Mouse (Mus musculus): ENCODE measurements at regions not wholly inside any gene's neighbourhood (a gene's known extent, or its start where the extent isn't known, plus 50 kb on each side); places are given as distances from the start of the nearest gene placed in this dataset.

- no peak for DNase-seq (ENCODE audit: low spot score)
Observed at GRCm38 (mm10) chr12:30647511-30647910, 63.3 kb downstream of the Tmem18 start.

DNA sequence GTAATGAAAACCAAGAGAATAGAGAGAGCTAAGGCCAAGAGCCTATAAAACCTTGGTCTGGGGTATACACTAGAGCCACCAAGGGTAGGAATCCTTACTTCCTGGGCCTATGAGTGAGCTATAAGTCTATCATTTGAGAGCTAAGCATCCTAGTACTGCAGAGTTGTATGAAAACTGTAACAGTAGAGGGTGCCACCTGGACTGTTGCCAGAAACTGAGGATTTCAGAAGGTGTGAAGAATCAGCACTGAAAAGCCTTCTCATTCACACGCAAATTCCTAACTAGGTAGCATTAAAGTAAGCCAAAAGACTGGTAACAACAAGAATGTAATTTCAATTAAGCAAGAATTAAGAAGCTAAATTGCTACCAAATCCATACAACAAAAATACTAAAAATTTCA, 67.3 kb downstream of the Tmem18 start:
- DNase-seq (ENCODE audit: low spot score) = no peak

DNA sequence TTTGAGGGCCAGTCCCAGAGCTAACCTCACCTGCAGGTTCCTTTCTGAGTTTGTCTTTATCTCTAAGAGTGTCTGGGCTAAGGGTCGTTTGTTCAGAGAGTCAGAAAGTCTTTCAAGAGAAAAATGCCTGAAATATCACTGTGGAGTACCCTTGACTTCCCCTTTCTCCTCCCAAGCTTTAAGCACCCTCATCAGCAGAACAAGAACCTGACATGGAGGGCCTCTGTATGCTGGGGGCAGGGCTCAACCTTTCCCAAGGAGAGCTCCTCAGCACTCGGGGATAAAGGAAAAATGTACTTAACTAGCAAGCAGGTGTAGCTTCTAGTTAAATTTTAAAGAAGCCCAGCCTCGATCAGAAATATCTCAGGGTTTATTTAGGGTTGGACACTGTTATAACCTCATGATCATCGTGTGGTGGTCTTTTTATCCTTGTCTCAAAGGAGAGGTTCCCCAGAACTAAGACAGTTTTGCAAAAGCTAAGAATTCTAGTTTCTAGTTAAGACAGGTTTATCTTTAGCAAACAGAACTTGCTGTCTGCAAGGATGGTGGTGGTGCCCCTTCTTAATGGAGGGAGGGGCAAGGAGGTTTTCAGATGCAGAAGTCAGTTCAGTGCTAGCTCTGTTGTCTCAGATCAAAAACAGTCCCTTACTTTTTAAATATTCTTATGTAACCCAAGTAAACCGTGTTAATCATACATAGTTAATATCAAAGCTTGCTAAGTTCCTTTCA, 70.3 kb downstream of the Tmem18 start:
- no peak for DNase-seq (ENCODE audit: low spot score)

- no peak for DNase-seq (ENCODE audit: low spot score)
Observed at GRCm38 (mm10) chr12:30655076-30655421, 70.8 kb downstream of the Tmem18 start.

DNA sequence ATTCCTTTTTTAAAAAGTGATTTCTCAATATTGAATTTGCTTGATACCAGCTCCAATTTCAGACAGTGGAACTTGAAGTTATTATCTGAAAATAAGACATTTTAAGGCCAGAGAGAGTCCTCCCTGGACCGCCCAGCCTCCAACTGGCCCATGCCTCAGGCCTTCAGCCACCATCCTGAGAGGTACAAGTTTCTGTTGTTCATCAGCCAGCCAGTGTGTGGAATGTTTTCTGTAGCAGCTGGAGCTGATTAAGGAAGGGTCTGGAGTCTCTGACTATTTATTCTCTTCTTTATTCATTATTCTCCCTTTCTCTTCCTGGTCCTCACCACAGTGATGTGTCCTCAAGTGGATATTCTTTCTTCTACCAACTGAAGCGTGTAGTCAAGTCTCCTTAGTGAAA, 94.6 kb downstream of the Tmem18 start:
- DNase-seq (ENCODE audit: low spot score) = no peak

DNA sequence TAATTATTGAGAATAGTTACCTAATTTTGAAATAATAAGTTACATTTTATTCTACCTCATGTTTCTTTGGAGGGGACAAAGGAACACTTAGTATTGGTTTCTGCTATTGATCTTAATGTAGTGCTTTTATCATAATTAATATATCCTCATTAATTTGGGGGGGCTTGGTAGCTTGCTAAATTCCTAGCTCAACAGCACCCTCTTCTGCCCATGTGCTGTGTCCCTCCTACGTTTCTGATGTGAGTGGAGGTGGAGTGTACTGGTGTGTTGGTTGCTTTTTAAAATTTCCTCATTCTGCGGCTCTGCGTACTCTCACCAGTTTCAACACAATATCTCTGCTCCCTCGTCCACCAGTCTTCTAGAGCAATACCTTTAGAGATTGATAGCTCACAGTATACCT, 105.8 kb downstream of the Tmem18 start:
- no peak for DNase-seq (ENCODE audit: low spot score)

DNA sequence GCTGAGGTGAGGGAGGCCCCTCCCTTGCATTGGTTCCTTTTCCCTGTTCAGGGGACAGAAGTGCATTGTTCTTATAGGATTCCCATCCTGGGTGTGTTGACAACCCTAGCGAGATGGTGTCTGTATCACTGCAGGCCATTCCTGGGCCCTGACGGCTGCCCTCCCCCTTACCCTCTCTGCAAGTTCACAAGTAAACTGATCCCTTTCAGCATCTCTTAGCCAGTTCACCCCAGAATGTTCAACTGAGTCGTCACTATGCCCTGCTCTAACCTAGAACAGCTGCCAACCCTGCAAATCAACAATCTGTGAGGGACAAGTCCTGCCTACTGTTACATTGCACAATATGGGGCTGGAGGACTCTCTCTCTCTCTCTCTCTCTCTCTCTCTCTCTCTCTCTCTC, 109.3 kb downstream of the Tmem18 start:
- DNase-seq (ENCODE audit: low spot score) = no peak

DNA sequence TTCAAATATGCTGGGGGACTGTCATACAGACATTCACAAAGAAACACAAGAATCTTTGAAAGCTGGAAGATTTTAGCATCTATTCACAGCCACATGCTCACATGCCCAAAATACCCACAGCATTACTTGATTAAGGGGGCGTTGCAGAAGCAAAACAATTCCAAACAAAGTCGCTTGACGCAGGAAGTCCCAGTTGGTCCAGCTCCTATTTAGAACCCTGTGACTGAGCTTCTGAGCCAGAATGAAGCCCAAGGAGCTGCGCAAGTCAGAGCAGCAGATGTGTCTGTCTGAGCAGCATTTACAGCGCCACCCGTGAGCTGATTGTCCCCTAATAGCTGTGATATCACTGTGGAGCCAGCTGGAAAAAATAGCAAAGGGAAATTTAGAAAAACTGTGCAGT, 114.0 kb downstream of the Tmem18 start:
- no peak for DNase-seq (ENCODE audit: low spot score)

- DNase-seq (ENCODE audit: low spot score) = no peak
Observed at GRCm38 (mm10) chr12:30703691-30704090, 119.5 kb downstream of the Tmem18 start.

GRCm38 (mm10) chr12:30707271-30707670, 123.0 kb downstream of the Tmem18 start:
- no peak for DNase-seq (ENCODE audit: low spot score)

DNA sequence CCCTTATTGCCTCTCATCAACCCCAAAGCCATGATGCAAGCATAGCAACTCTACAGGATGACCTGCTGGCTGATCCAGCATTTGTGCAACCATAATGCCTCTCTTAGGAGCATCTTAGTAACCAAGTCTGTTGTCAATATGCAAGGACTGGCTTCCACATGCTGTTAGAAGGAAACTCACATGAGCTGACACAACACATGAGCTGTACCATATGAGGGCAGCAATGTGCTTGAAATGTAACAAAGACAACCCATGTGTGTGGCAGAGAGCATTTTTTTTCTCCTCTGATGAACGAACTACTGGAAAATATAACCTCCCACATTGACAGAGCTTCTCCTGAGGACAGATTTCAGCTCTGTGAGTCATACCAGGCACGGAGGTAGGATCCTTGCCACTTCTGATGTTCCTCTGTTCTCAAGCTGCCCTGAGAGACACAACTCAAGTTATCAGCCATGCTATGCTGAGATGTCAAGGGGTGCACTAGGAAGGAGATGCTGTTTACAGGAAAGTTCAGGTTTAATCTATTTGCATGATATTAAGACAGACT, 124.5 kb downstream of the Tmem18 start:
- DNase-seq (ENCODE audit: low spot score) = no peak

DNA sequence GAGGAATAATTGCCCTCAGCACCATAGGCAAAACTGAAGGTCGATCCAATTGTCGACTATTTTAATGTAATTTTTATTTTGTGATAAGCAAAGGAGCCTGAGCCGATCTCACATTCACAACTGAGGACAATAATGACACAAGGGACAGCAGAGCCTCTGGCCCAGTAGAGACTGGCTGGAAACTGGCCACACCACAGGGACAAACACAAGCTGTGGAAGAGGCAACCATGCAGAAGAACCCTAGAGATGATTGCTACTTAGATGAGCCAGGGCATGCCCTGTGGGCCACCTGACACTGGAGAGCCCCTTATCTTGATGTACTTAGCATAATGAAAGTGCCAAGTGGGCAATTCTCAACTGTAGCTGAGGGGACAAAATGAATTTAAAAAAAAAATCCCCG, 126.3 kb downstream of the Tmem18 start:
- no peak for DNase-seq (ENCODE audit: low spot score)

DNA sequence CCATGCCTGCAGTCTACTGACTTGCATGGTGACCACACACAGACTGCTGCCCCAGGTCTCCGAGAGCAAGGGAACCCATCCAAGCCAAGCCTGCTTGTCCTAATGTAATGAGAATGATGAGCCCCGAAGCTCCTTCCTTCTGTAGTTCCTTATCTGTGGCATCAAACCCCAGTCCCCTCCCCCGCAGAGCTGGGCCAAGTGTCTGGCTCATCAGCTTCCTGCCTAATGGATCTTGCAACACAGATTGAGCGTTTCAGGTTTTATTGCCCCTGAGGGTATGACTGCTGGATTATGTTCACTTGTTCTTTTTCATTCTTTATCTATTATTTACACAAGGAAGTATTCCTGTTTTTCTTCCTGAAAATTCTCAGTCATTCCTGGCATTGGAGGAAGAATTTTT, 142.5 kb downstream of the Tmem18 start:
- DNase-seq (ENCODE audit: low spot score) = peak; percentile 14

GRCm38 (mm10) chr12:30729437-30729836, 145.2 kb downstream of the Tmem18 start:
- DNase-seq (ENCODE audit: low spot score) = no peak

- DNase-seq (ENCODE audit: low spot score) = no peak
Observed at GRCm38 (mm10) chr12:30767621-30768020, 116.5 kb upstream of the Alkal2 start.

- DNase-seq (ENCODE audit: low spot score) = no peak
Observed at GRCm38 (mm10) chr12:30793371-30793770, 90.8 kb upstream of the Alkal2 start.

DNA sequence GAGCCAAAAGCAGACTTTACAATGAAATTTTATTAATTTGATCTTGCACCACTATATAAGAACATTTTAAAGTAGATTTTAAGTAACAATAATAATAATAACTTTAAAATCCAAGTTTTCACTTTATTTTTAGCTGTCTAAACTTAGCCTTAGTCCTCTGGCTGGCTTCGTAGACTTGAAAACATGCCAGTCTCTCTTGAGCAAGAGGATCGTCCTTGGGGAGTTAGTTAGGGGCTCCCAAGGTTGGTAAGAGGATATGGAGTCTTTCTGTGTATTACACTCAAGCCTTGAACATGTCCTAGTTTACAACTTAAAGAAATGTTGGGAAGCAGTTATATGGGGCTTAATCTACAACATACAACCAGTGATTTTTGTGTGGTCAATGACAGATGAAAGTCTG, 68.0 kb upstream of the Alkal2 start:
- no peak for DNase-seq (ENCODE audit: low spot score)

- DNase-seq (ENCODE audit: low spot score) = no peak
Observed at GRCm38 (mm10) chr12:30831383-30831782, 52.7 kb upstream of the Alkal2 start.
